Mouse (Mus musculus) neural tube, embryonic 14.5 days (tissue): ENCODE measurements around the gene Mcoln2. TPM values are rescaled to one million over a fixed set of nuclear protein-coding genes. Genes with fewer than 3 reads are reported as not detected.
A peak's percentile ranks its signal among the peaks of the same experiment; 100 is the strongest.

ENCODE experiments used
- ATAC-seq: fragments of 200-750 bp; cut with Nextera tagmentation; 2 replicates; pipeline ENCODE4 v1.8.0; 2017; ENCODE audit warnings: low read depth, mild to moderate bottlenecking, moderate TSS enrichment, moderate library complexity
- H3K27ac ChIP-seq: fragments of 300-500 bp; sonication (generic); 2 replicates; pipeline ENCODE4 v1.5.1; 2014; ENCODE audit warnings: low read depth, mild to moderate bottlenecking, control low read depth, low read length, moderate library complexity, mixed read lengths
- H3K27me3 ChIP-seq: fragments of 300-500 bp; sonication (generic); 2 replicates; pipeline ENCODE4 v1.6.1; 2014; ENCODE audit warnings: low read length; ENCODE audit not compliant: control insufficient read depth, insufficient read depth
- H3K36me3 ChIP-seq: fragments of 300-500 bp; sonication (generic); 2 replicates; pipeline ENCODE4 v1.6.1; 2014; ENCODE audit warnings: low read length, mixed read lengths; ENCODE audit not compliant: control insufficient read depth, insufficient read depth
- H3K4me1 ChIP-seq: fragments of 300-500 bp; sonication (generic); 2 replicates; pipeline ENCODE4 v1.6.1; 2014; ENCODE audit warnings: low read length; ENCODE audit not compliant: control insufficient read depth, insufficient read depth
- H3K4me2 ChIP-seq: fragments of 300-500 bp; sonication (generic); 2 replicates; pipeline ENCODE4 v1.6.1; 2014; ENCODE audit warnings: mild to moderate bottlenecking, low read depth, low read length, control low read depth
- H3K4me3 ChIP-seq: fragments of 300-500 bp; sonication (generic); 2 replicates; pipeline ENCODE4 v1.5.1; 2014; ENCODE audit warnings: low read depth, low read length, control low read depth, mixed read lengths
- H3K9ac ChIP-seq: fragments of 300-500 bp; sonication (generic); replicated peaks from 2 replicates; pipeline ENCODE4 v1.6.1; 2014; ENCODE audit warnings: low read depth, mild to moderate bottlenecking, control low read depth, low read length, mixed read lengths
- H3K9me3 ChIP-seq: fragments of 300-500 bp; sonication (generic); 2 replicates; pipeline ENCODE4 v1.6.1; 2016; ENCODE audit warnings: low read length; ENCODE audit not compliant: control insufficient read depth
- WGBS: fragments of 180-500 bp; shearing (Covaris S2); extraction: QIAGEN DNeasy Blood & Tissue Kit; methylation state at CpG from one replicate; pipeline ENCODE4 v1.1.7; 2014; 5-methylcytosine and 5-hydroxymethylcytosine counted together
- polyA plus RNA-seq: library from polyadenylated mRNA; unstranded; fragments of >200 nt; fragmentation: Nextera tagmentation; extraction: Ambion mirVana; gene quantifications from 2 replicates; pipeline ENCODE4 v1.2.1, GENCODE M21; 2014

Gene Mcoln2
- polyA plus RNA-seq = not detected in 2 replicates

GRCm38 (mm10) chr3:146149156-146150057, at the start of gene Mcoln2:
Mcoln2 (plus strand) TSS chr3:146149833.
- H3K4me3 ChIP-seq = peak within 1 kb of the TSS; percentile 27
- H3K9me3 ChIP-seq = no peaks in the 10 kb centered on the region
- WGBS = 16% methylated on average over 28 of the region's 34 CpGs
- peak; percentile 11; the same call in 1 of the 2 replicates for ATAC-seq
- peak within 1 kb of the TSS; percentile 42; the same call in 1 of the 2 replicates for H3K9ac ChIP-seq
- peak within 1 kb of the TSS; percentile 74 for H3K4me2 ChIP-seq
- H3K27ac ChIP-seq = no peak within 1 kb of the TSS
- no peaks in the 10 kb centered on the region for H3K36me3 ChIP-seq
- H3K4me1 ChIP-seq = peaks cover 5% of the 10 kb centered on the region
- peaks cover 2% of the 10 kb centered on the region; the same call in 1 of the 2 replicates for H3K27me3 ChIP-seq

- no peak overlapping the region for H3K4me3 ChIP-seq
- H3K4me1 ChIP-seq = no peaks in the 10 kb centered on the region
- no peak overlapping the region for H3K9ac ChIP-seq
- no peak overlapping the region for H3K27ac ChIP-seq
- H3K4me2 ChIP-seq = no peak overlapping the region
- no peaks in the 10 kb centered on the region for H3K36me3 ChIP-seq
- H3K9me3 ChIP-seq = no peaks in the 10 kb centered on the region
- H3K27me3 ChIP-seq = no peaks in the 10 kb centered on the region
- ATAC-seq = no peak
Observed at GRCm38 (mm10) chr3:146099925-146100324, 49.7 kb upstream of the Mcoln2 start.

- Histone ChIP-seq H3K4me1 (peaks cover 3% of the 10 kb centered on the region; the same call in 1 of the 2 replicates), H3K36me3 (no peaks in the 10 kb centered on the region), H3K27ac (no peak overlapping the region), H3K27me3 (no peaks in the 10 kb centered on the region), H3K9me3 (no peaks in the 10 kb centered on the region), H3K4me2 (no peak overlapping the region), H3K9ac (no peak overlapping the region), H3K4me3 (no peak overlapping the region)
- no peak for ATAC-seq
- 62% methylated on average over 6 of the region's 6 CpGs for WGBS
Observed at GRCm38 (mm10) chr3:146102049-146102448, 47.6 kb upstream of the Mcoln2 start.

- Histone ChIP-seq H3K4me3 (peak overlapping the region; percentile 38), H3K27me3 (no peaks in the 10 kb centered on the region), H3K9ac (0 out of 2 replicates have a peak overlapping the region, but pooled peaks have one; percentile 28), H3K4me2 (peak overlapping the region; percentile 96), H3K9me3 (no peaks in the 10 kb centered on the region), H3K4me1 (peaks cover 7% of the 10 kb centered on the region; the same call in 1 of the 2 replicates), H3K36me3 (no peaks in the 10 kb centered on the region), H3K27ac (no peak overlapping the region)
- WGBS = 5% methylated on average over 18 of the region's 18 CpGs
- peak; percentile 70 for ATAC-seq
Observed at GRCm38 (mm10) chr3:146107116-146107849, 42.4 kb upstream of the Mcoln2 start.

- H3K27ac ChIP-seq = no peak within 1 kb of the TSS
- WGBS = 12% methylated on average over 18 of the region's 18 CpGs
- H3K27me3 ChIP-seq = no peaks in the 10 kb centered on the region
- 0 out of 2 replicates have a peak within 1 kb of the TSS, but pooled peaks have one; percentile 41 for H3K9ac ChIP-seq
- peaks cover 7% of the 10 kb centered on the region; the same call in 1 of the 2 replicates for H3K4me1 ChIP-seq
- no peaks in the 10 kb centered on the region for H3K36me3 ChIP-seq
- peak within 1 kb of the TSS; percentile 38 for H3K4me3 ChIP-seq
- H3K9me3 ChIP-seq = no peaks in the 10 kb centered on the region
- peak within 1 kb of the TSS; percentile 96 for H3K4me2 ChIP-seq
- peak; percentile 98 for ATAC-seq
Observed at GRCm38 (mm10) chr3:146107921-146108571, 41.6 kb upstream of the Mcoln2 start, which contains the start of gene Wdr63. Wdr63 (minus strand) TSS chr3:146108130.

- ATAC-seq = no peak
- Histone ChIP-seq H3K36me3 (no peaks in the 10 kb centered on the region), H3K4me3 (no peak overlapping the region), H3K27ac (no peak overlapping the region), H3K9me3 (no peaks in the 10 kb centered on the region), H3K4me1 (peaks cover 7% of the 10 kb centered on the region; the same call in 1 of the 2 replicates), H3K4me2 (no peak overlapping the region), H3K9ac (no peak overlapping the region), H3K27me3 (no peaks in the 10 kb centered on the region)
- 73% methylated on average over 2 of the region's 2 CpGs for WGBS
Observed at GRCm38 (mm10) chr3:146108945-146109344, 40.7 kb upstream of the Mcoln2 start.

GRCm38 (mm10) chr3:146110358-146110757, 39.3 kb upstream of the Mcoln2 start:
- no peak overlapping the region for H3K4me2 ChIP-seq
- H3K4me3 ChIP-seq = no peak overlapping the region
- H3K36me3 ChIP-seq = no peaks in the 10 kb centered on the region
- H3K27me3 ChIP-seq = no peaks in the 10 kb centered on the region
- WGBS = 85% methylated on average over 2 of the region's 2 CpGs
- ATAC-seq = no peak
- H3K4me1 ChIP-seq = peaks cover 7% of the 10 kb centered on the region; the same call in 1 of the 2 replicates
- H3K9ac ChIP-seq = no peak overlapping the region
- no peaks in the 10 kb centered on the region for H3K9me3 ChIP-seq
- no peak overlapping the region for H3K27ac ChIP-seq

- no peak for ATAC-seq
- no peaks in the 10 kb centered on the region for H3K36me3 ChIP-seq
- WGBS = 85% methylated on average over 6 of the region's 6 CpGs
- peaks cover 7% of the 10 kb centered on the region; the same call in 1 of the 2 replicates for H3K4me1 ChIP-seq
- no peak overlapping the region for H3K27ac ChIP-seq
- H3K9ac ChIP-seq = no peak overlapping the region
- no peak overlapping the region for H3K4me3 ChIP-seq
- H3K4me2 ChIP-seq = no peak overlapping the region
- no peaks in the 10 kb centered on the region for H3K9me3 ChIP-seq
- no peaks in the 10 kb centered on the region for H3K27me3 ChIP-seq
Observed at GRCm38 (mm10) chr3:146110916-146111315, 38.7 kb upstream of the Mcoln2 start.
